Mouse (Mus musculus) forelimb bud, embryonic 11.5 days (tissue): ENCODE measurements around the gene Aes.

Experiments
- DNase-seq: peaks from one replicate; pipeline ENCODE4 v3.0.0-alpha.2; 2012; ENCODE audit warnings: low read depth, low spot score

Aes gene

DNA sequence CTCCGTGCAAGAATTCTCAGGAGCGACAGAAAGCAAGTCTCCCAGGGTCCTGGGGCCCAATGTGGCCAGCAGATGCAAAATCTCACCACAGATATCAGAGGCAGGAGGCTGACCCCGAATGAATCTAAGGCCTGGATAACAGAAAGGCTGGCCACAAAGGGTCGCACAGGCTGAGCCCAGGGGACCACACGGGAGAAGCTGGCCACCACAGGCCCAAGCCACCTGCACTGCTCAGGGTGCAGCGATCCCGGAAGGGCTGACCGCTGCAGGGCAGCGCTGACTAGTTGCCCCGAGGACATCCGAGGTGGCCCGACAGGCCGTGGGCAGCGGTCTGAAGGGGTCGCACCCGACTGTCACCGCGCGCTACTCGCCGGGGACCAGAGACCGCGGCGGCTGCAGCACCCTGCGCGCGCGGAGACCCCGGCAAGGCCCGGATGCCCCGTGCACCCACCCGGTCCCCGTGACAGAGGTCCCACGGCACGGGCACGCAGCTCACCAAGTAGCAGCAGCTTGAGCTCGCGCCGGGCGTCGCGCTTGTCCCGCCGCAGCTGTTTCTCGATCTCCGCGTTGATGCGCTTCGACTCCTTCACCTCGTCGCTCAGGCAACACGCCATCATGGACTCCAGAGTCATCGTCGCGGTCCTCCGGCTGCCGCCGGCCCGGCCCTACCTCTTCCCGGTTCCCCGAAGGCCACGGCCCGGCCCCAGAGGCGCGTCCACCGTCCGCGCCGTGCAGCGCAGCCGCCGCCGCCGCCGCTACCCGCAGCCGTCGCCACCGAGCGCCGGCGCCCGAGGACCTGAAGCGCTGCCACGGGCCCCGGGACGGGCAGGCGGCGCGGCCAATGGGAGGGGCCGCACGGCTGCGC, 14.8 kb upstream of the Aes start:
- DNase-seq = no peak

DNA sequence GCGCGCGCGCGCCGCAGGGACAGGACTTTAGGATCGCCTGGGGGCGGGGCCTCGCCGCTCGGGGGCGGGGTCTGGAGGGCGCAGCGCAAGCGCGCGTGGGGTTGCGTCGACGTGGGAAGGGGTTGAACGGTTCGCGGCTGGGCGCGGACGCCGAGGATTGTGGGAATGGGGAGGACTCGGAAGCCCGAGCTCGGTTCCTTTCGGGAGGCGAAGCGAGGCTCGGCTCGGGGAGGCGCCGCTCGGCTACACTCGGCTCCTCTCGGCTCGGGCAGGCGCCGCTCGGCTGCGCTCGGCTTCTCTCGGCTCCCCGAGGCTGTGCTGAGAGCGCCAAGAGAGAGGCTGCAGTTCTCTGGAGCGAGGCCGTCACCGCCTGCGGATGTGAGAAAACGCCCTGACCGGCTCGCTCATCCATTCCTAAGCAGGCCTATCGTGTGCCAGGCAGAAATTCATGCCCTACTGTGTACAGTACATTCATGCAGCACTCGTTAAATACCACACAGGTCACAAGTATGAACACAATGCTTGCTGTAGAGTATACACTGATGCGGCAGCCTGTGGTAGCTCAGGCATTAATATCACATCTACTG, 14.0 kb upstream of the Aes start, which contains the start of gene Gna11:
Gene Gna11, minus strand, starts transcription at position 30 of the 587 bp plus-strand sequence.
- DNase-seq = peak; percentile 99

DNA sequence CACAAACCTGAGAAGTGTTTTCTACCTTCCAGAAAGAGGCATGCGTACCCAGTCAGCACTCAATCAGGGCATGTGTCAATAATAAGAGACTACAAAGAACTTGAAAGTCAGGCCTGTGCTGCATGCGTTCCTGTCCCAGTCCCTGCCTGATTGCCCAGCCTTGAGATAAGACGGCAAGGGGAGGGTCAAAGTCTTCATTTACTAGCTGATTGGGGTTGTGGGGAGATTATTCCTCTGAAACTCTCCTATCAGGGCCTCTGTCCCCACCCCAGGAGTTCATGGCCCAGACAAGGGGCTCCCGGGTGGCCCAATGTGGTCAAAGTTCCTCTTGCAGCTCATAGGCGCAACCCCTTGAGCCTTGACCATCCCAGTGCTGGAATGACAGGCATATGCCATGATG, 13.0 kb upstream of the Aes start:
- DNase-seq = no peak

GRCm38 (mm10) chr10:81546788-81547571, 12.3 kb upstream of the Aes start:
- no peak for DNase-seq

DNA sequence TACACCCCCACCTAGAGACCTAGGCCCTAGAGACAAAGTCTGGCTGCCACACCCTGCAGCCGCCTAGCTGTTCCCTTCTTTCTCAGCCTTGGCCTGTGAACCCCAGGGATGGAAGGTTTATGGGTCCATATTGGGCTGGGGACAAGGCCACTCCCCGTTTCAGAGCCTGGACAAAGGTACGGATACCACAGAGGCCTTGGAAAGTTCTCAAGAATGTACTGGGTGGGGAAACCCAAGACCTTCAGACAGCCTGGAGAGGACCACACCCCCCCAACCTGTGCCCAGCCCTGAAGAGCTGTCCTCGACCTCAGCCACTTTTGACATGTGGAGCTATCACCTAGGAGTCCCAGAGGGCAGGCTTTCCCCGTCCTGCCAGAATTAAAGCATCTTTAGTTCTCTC, 10.3 kb upstream of the Aes start:
- DNase-seq = no peak

GRCm38 (mm10) chr10:81550257-81550656, 9.0 kb upstream of the Aes start:
- peak; percentile 75 for DNase-seq

DNA sequence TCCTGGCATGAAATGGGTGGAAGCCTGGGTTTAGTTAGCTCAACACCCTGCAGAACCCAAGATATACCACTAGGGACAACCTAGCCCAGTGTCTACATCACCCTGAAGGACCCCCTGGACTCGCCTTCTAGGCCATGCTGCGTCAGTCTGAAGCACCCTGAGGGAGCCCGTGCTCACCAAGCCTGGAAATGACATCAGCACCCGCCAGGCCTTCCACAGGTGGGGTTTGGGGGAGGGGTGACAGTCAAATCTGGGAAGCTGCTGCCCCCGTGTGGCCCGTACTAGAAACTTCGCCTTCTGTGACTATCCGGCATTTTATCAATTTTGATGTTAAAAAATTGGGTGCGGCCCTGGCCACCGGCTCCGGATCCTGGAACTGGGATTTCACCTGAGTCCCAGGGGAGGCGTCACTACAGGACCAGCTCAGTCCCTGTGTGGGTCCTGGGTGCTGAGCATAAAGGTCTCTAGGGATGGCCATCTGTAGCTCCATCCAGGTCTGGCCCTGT, 7.6 kb upstream of the Aes start:
- peak; percentile 81 for DNase-seq

DNA sequence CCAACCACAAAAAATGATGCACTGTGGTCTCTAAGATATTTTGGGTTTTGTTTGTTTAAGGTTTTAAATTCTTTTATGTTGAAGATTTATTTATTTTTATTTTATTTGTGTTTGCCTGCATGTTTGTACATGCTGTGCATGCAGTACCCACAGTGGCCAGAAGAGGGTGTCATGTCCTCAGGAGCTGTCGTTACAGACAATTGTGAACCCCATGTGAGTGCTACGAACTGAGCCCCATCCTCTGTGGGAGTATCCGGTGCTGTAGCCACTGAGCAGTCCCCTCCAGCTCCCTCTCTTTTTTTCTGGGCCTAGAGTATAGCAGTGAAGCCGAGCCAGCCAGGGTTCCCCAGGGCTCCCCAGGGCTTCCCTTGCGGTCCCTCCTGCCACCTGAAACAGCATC, 6.1 kb upstream of the Aes start:
- DNase-seq = no peak

DNA sequence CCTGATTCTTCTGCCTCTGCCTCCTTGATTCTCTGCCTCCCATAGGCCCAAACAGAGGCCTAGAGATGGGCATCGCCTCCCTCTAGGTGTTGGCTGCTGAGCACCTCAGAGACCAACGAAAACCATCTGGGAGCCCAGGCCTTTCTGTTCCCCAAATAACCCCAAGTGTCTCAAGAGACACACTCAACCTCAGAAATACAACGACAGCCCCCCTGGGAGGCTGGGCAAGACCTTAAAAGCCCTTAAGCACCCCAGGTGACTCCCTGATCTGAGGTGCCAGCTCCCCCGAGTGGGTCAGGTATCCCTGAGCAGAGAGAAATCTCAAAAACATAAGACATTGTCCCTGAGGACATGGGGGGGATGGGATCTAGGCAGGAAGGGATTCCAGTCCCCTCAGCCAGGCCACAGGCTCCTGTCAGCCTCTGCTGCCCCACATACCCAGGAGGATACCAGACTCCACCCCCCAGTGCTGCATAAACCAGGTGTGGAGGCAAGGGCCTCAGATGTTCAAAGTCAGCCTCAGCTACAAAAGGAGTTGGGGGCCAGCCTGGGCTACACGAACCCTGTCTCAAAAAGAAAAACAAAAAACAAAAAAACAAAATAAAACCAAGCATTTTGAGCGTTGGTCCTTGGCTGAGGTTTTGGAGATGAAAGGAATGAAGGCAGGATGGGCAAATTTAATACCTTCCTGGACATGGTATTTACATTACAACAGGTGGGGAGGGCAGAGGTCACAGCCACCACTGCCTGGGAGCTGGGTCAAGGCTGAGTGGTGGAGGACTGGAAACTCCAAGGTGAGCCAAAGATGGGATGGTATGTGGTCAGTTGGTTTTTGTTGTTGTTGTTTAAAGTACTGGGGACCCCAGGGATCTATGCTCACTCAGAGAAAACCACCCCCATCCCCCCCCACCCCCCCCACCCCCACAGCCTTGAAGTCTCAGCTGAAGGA, 5.2 kb upstream of the Aes start:
- no peak for DNase-seq

GRCm38 (mm10) chr10:81556282-81556681, 3.0 kb upstream of the Aes start:
- no peak for DNase-seq

- DNase-seq = no peak
Observed at GRCm38 (mm10) chr10:81557491-81557890, 1.8 kb upstream of the Aes start.

DNA sequence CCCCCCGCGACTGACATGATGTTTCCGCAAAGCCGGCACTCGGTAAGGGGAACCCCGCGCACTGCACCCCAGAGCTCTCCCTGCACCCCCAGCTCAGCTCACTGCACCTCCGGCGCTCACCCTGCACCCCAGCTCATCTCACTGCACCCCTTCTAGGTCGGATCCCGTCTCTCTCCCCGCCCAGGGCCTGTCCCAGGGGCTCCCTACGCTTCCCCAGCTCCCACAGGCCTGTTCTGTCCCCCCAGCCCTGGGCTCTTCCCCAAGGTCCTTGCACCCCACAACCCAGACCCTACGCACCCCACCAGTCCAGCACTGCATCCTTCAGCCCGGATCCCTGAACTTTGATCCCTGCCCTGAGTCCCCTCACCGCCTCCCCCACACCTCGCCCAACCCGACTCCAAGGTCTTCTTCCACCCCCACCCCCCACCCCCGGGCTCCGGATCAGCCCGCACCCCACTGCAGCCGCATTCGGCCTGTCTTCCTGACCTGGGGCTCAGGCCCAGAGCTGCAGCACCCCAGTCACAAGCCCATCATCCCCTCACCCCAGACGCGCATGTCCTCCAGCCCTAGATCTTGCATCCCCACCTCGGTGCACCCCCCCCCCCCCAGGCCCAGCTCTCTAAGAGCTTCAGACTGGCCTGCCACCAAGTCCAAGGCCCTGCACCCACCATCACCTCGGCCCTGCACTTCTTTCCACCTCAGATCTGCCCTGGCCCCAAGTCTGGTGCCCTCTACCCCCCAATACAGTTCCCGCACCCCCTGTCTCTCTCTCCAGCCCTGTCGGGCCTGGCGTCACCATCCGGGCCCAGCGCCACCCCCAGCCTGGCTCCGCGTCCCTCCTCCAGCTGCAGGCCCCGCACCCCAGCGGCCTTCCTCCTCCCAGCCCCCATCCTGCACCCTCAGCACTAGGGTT, 595 bp downstream of the Aes start:
- no peak for DNase-seq

- no peak for DNase-seq
Observed at GRCm38 (mm10) chr10:81560719-81561459, 1.6 kb downstream of the Aes start.

DNA sequence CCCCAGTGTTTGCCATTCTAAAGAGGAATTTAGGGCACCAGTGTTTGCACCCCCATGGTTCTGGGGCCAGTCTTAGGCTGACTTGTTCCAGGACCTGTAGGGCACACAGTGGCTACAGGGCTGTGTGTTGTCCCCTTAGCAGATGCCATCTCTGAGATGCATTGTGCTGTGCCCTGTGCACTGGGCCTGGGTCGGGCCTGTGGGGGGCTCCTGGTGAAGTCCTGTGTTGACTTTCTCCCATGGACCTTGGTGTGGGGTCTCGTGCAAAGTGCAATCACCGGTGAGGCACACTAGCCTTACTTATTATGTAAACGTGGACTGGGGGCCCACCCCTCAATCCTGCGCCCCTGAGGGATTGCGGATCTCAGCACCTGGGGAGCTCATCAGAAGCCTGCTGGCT, 3.1 kb downstream of the Aes start:
- no peak for DNase-seq

- no peak for DNase-seq
Observed at GRCm38 (mm10) chr10:81563481-81563880, 4.2 kb downstream of the Aes start.

- no peak for DNase-seq
Observed at GRCm38 (mm10) chr10:81564216-81564615, 4.9 kb downstream of the Aes start.

DNA sequence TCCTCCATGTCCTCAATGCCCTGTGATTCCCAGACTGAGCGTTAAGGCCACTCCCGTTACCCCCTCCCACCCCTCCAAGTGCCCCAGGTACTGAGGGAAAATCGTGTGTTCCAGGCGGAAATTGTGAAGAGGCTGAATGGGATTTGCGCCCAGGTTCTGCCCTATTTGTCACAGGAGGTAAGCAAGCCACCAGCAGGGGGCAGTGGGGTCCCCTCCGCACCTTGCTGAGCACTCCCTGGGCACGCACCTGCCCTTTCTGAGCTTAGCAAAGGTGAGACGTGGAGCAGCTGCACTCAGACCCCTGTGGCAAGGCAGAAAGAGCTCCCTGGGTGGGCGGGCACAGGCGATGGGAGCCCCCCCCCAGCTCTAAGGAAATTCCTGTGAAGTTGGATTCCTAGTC, 5.4 kb downstream of the Aes start:
- DNase-seq = peak; percentile 69

- DNase-seq = no peak
Observed at GRCm38 (mm10) chr10:81565257-81566228, 6.3 kb downstream of the Aes start.
